In the genomic region with DNA sequence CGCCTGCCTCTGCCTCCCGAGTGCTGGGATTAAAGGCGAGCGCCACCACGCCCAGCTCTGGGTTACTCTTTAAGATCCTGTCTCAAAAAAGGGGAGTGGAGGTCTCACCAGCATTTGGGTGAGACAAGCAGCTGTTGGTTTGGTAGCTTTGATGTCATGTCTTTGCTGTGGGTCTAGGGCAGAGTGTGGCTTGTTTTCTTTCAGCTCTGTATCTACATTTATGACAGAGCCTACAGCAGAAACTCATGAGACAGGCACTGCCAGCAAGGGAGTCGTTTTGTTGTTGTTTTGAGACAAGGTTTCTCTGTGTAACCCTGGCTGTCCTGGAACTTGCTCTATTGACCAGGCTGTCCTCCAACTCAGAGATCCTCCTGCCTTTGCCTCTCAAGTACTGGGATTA, we compare ENCODE assay signal across 27 mouse cellular contexts. TPM values are rescaled to one million over a fixed set of nuclear protein-coding genes. Genes with fewer than 3 reads are reported as not detected.
A peak's percentile ranks its signal among the peaks of the same experiment; 100 is the strongest.
DNase-seq lines count a peak whose midpoint lies in the region; ATAC-seq and TF ChIP-seq lines count a peak whose summit lies in the region.
"Had no signal": no experiment of that assay in that cellular context is flagged by ENCODE, and none has a peak within 500 bp of the region (broad histone marks: within the 10 kb centered on the region; RNA-seq: fewer than 3 reads in every experiment).

No protein-coding gene starts in this region.

- no peaks in the 10 kb centered on the region for H3K36me3 ChIP-seq in thymus, adult 2 months (ENCODE audit: control insufficient read depth, insufficient read depth, low read length)
- peaks cover 21% of the 10 kb centered on the region; the same call in 1 of the 2 replicates for H3K36me3 ChIP-seq in liver, embryonic 13.5 days

- H3K9ac ChIP-seq in liver, embryonic 13.5 days, result no peak overlapping the region
- H3K9ac ChIP-seq: embryonic facial prominence, embryonic 13.5 days; forebrain, embryonic 12.5 days; heart, embryonic 13.5 days; hindbrain, embryonic 12.5 days had no signal

- 35% methylated on average over 6 of the region's 6 CpGs for WGBS in thymus, adult 2 months
- WGBS in liver, embryonic 13.5 days (ENCODE audit: insufficient replicate concordance), result 87% methylated on average over 6 of the region's 6 CpGs

- no peak for DNase-seq in thymus, adult 2 months
- no peak for DNase-seq in thymus, adult 18-20 months
- DNase-seq in R1 (ENCODE audit: low read depth, low spot score), result peak; percentile 9
- no peak for DNase-seq in liver, embryonic 13.5 days
- peak; percentile 51 for DNase-seq in naive thymus-derived CD4-positive, alpha-beta T cell, adult 2 months (ENCODE audit: low read depth)
- DNase-seq in left cerebral cortex, adult 9 months (ENCODE audit: low spot score in 2 of 2), result no peak
- DNase-seq in left cerebral cortex, postnatal 36 days (ENCODE audit: low spot score in 2 of 2), result no peak
- DNase-seq: adrenal gland, postnatal 14 days; cerebellum, adult 11-12 months; cerebellum, postnatal 25 days; gastrocnemius, postnatal 14 days; heart, postnatal 36 days had no signal

- no peak for ATAC-seq in liver, embryonic 13.5 days (ENCODE audit: low read depth)
- ATAC-seq: activated CD4-positive, CD25-positive, alpha-beta regulatory T cell, adult 4 months; CD4-positive, CD25-positive, alpha-beta regulatory T cell, adult 4 months; forebrain, embryonic 16.5 days; hindbrain, embryonic 16.5 days had no signal

- intact Hi-C loops in left cerebral cortex, postnatal 36 days (cut with DNase I), result no loop called here

- H3K27me3 ChIP-seq in thymus, adult 2 months (ENCODE audit: control insufficient read depth, insufficient read depth, low read length), result no peaks in the 10 kb centered on the region
- H3K27me3 ChIP-seq in liver, embryonic 13.5 days, result no peaks in the 10 kb centered on the region
- H3K27me3 ChIP-seq: embryonic facial prominence, embryonic 13.5 days; forebrain, embryonic 12.5 days; heart, embryonic 13.5 days; hindbrain, embryonic 12.5 days had no signal

- TF ChIP-seq CTCF in thymus, adult 2 months (IDR thresholded peaks at IDR 0.05; ENCODE audit: borderline replicate concordance, control insufficient read depth, extremely low read depth, insufficient read depth, low read length, poor library complexity), result no peak

- no peak overlapping the region for H3K4me3 ChIP-seq in thymus, adult 2 months (ENCODE audit: control insufficient read depth, insufficient read depth, low read length)
- H3K4me3 ChIP-seq in liver, embryonic 13.5 days (replicated peaks), result no peak overlapping the region
- H3K4me3 ChIP-seq: embryonic facial prominence, embryonic 13.5 days; forebrain, embryonic 12.5 days; heart, embryonic 13.5 days; hindbrain, embryonic 12.5 days had no signal

- no peaks in the 10 kb centered on the region for H3K9me3 ChIP-seq in liver, embryonic 13.5 days (replicated peaks)
- H3K9me3 ChIP-seq: embryonic facial prominence, embryonic 13.5 days; forebrain, embryonic 12.5 days; G1E; heart, embryonic 13.5 days; hindbrain, embryonic 12.5 days had no signal

- no peak for TF ChIP-seq POLR2A in thymus, adult 2 months (IDR thresholded peaks at IDR 0.05; ENCODE audit: control insufficient read depth, extremely low read depth, insufficient read depth, low read length, poor library complexity)

- peak overlapping the region; percentile 96; the same call in 1 of the 2 replicates for H3K4me2 ChIP-seq in liver, embryonic 13.5 days
- H3K4me2 ChIP-seq: embryonic facial prominence, embryonic 13.5 days; forebrain, embryonic 12.5 days; heart, embryonic 13.5 days; hindbrain, embryonic 12.5 days had no signal

- H3K4me1 ChIP-seq in thymus, adult 2 months (replicated peaks; ENCODE audit: control insufficient read depth, insufficient read depth, low read length), result peaks cover 6% of the 10 kb centered on the region
- H3K4me1 ChIP-seq in liver, embryonic 13.5 days (replicated peaks), result peaks cover 66% of the 10 kb centered on the region

- peak overlapping the region; percentile 91 for H3K27ac ChIP-seq in thymus, adult 2 months (ENCODE audit: control insufficient read depth, insufficient read depth, low read length)
- peak overlapping the region; percentile 43 for H3K27ac ChIP-seq in liver, embryonic 13.5 days
- H3K27ac ChIP-seq: embryonic facial prominence, embryonic 13.5 days; forebrain, embryonic 12.5 days; heart, embryonic 13.5 days; hindbrain, embryonic 12.5 days had no signal

RNA-seq across cellular contexts. Expression of gene Slc35e2, which starts 2.6 kb away (rescaled TPM):
- polyA plus RNA-seq in thymus, adult 2 months (2012; rRNA removed), result 17.1 and 19.1 TPM in 2 replicates
- 4.4 and 5.9 TPM in 2 replicates for polyA plus RNA-seq in liver, embryonic 13.5 days (2015; fragmentation: Nextera tagmentation; extraction: Ambion mirVana)
- total RNA-seq in left cerebral cortex, postnatal 36 days (2021), result 10 to 100 TPM; 49.6 to 52.6 TPM

RNA-seq across cellular contexts. Expression of gene Cdk11b, which starts 20.9 kb away (rescaled TPM):
- polyA plus RNA-seq in thymus, adult 2 months (2012; rRNA removed), result 34.4 and 42.1 TPM in 2 replicates
- 30.6 and 36.2 TPM in 2 replicates for polyA plus RNA-seq in liver, embryonic 13.5 days (2015; fragmentation: Nextera tagmentation; extraction: Ambion mirVana)
- total RNA-seq in left cerebral cortex, postnatal 36 days (2021), result 10 to 100 TPM; 44.0 to 53.0 TPM

RNA-seq across cellular contexts. Expression of gene Gm10563, which starts 41.4 kb away (rescaled TPM):
- polyA plus RNA-seq in thymus, adult 2 months (2012; rRNA removed), result not detected in 2 replicates
- not detected in 2 replicates for polyA plus RNA-seq in liver, embryonic 13.5 days (2015; fragmentation: Nextera tagmentation; extraction: Ambion mirVana)
- not detected for total RNA-seq in left cerebral cortex, postnatal 36 days (2021)
- total RNA-seq: adrenal gland, adult 18-20 months; adrenal gland, postnatal 14 days; G1E; gastrocnemius, adult 18-20 months; gastrocnemius, postnatal 14 days; heart, postnatal 36 days had no signal
- polyA plus RNA-seq: activated CD4-positive, CD25-positive, alpha-beta regulatory T cell, adult 4 months; CD4-positive, CD25-positive, alpha-beta regulatory T cell, adult 4 months; cortical plate, adult 2 months; embryonic facial prominence, embryonic 13.5 days; forebrain, embryonic 12.5 days; forebrain, embryonic 16.5 days; frontal cortex, adult 2 months; G1E; gonadal fat pad, adult 2 months; heart, embryonic 13.5 days; heart, postnatal 0 days; hindbrain, embryonic 12.5 days; hindbrain, embryonic 16.5 days had no signal

RNA-seq across cellular contexts. Expression of gene Nadk, which starts 41.6 kb away (rescaled TPM):
- 129 TPM in 2 replicates for polyA plus RNA-seq in thymus, adult 2 months (2012; rRNA removed)
- polyA plus RNA-seq in liver, embryonic 13.5 days (2015; fragmentation: Nextera tagmentation; extraction: Ambion mirVana), result 60.4 and 68.0 TPM in 2 replicates
- total RNA-seq in left cerebral cortex, postnatal 36 days (2021), result 10 to 100 TPM; 56.0 to 59.6 TPM

RNA-seq across cellular contexts. Expression of gene Mmp23, which starts 49.4 kb away (rescaled TPM):
- 17.0 and 17.8 TPM in 2 replicates for polyA plus RNA-seq in thymus, adult 2 months (2012; rRNA removed)
- polyA plus RNA-seq in liver, embryonic 13.5 days (2015; fragmentation: Nextera tagmentation; extraction: Ambion mirVana), result 4.9 and 6.0 TPM in 2 replicates
- total RNA-seq in left cerebral cortex, postnatal 36 days (2021), result 1 to 10 TPM; 1.1 to 5.3 TPM
- polyA plus RNA-seq: activated CD4-positive, CD25-positive, alpha-beta regulatory T cell, adult 4 months; CD4-positive, CD25-positive, alpha-beta regulatory T cell, adult 4 months had no signal

Comparison
In these comparisons a context has a peak if more than half of its experiments do, and no peak if none do; other contexts are left out.
1. DNase-seq: peak in R1 (single experiment) and naive thymus-derived CD4-positive, alpha-beta T cell, adult 2 months (single experiment); none in thymus, adult 2 months (single experiment), thymus, adult 18-20 months (0 of 2), liver, embryonic 13.5 days (single experiment), left cerebral cortex, adult 9 months (0 of 2) and left cerebral cortex, postnatal 36 days (0 of 2).